10 mouse cellular contexts compared by ENCODE assay signal in the genomic region with DNA sequence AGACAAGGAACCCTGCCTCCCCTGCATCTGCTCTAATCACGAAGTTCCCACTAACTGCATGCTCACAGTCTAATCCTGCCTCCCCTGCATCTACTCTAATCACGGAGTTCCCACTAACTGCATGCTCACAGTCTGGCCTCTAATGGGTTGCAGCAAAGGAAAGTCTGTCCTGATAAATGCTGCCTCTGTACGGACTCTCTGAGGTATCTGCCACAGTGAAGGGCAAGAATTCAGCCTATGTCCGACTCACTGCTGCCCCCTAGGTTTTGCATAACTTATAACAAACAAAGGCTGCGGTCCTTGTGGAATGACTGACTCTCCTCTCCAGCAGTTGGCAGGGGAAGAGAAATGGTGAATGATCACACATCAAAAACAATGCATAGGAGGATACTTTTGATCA. TPM values are rescaled to one million over a fixed set of nuclear protein-coding genes. Genes with fewer than 3 reads are reported as not detected.
DNase-seq lines count a peak whose midpoint lies in the region; ATAC-seq and TF ChIP-seq lines count a peak whose summit lies in the region.
"Had no signal": no experiment of that assay in that cellular context is flagged by ENCODE, and none has a peak within 500 bp of the region (broad histone marks: within the 10 kb centered on the region; RNA-seq: fewer than 3 reads in every experiment).

No protein-coding gene starts in this region.

- H3K4me3 ChIP-seq in lung, postnatal 0 days (ENCODE audit: low read depth, low read length), result no peak overlapping the region
- H3K4me3 ChIP-seq in heart, postnatal 0 days (ENCODE audit: low read depth, low read length), result no peak overlapping the region
- H3K4me3 ChIP-seq: stomach, embryonic 15.5 days had no signal

- no peaks in the 10 kb centered on the region for H3K27me3 ChIP-seq in lung, postnatal 0 days (replicated peaks; ENCODE audit: insufficient read depth, low read length)
- H3K27me3 ChIP-seq in heart, postnatal 0 days (ENCODE audit: control insufficient read depth, insufficient read depth, low read length), result no peaks in the 10 kb centered on the region
- H3K27me3 ChIP-seq: stomach, embryonic 15.5 days had no signal

- no peak overlapping the region for H3K27ac ChIP-seq in lung, postnatal 0 days (ENCODE audit: low read length)
- no peak overlapping the region for H3K27ac ChIP-seq in heart, postnatal 0 days (ENCODE audit: low read depth)
- H3K27ac ChIP-seq: stomach, embryonic 15.5 days had no signal

- no peak for DNase-seq in cerebellum, adult 11 months
- DNase-seq in lung, postnatal 0 days (ENCODE audit: low spot score), result peak; percentile 67
- no peak for DNase-seq in lung, postnatal 25 days (ENCODE audit: low spot score)
- peak; percentile 29 for DNase-seq in c-Kit-positive CD71-positive TER-119-negative erythroid progenitor cells, embryonic 14.5 days (ENCODE audit: low read depth)
- peak; percentile 71 for DNase-seq in heart, postnatal 0 days (ENCODE audit: low spot score)
- DNase-seq in lung, postnatal 36 days, result peak; percentile 40
- DNase-seq in T-cell, adult 2 months (ENCODE audit: low spot score), result no peak

- H3K4me1 ChIP-seq in lung, postnatal 0 days (ENCODE audit: insufficient read depth, low read depth, low read length), result no peaks in the 10 kb centered on the region
- peaks cover 4% of the 10 kb centered on the region; the same call in 1 of the 2 replicates for H3K4me1 ChIP-seq in heart, postnatal 0 days (ENCODE audit: control insufficient read depth, insufficient read depth)
- H3K4me1 ChIP-seq: stomach, embryonic 15.5 days had no signal

- H3K9ac ChIP-seq in lung, postnatal 0 days (replicated peaks; ENCODE audit: low read depth), result no peak overlapping the region
- H3K9ac ChIP-seq in heart, postnatal 0 days (replicated peaks; ENCODE audit: low read depth, low read length), result no peak overlapping the region
- H3K9ac ChIP-seq: stomach, embryonic 15.5 days had no signal

- H3K4me2 ChIP-seq in lung, postnatal 0 days (replicated peaks; ENCODE audit: low read depth, low read length), result no peak overlapping the region
- H3K4me2 ChIP-seq in heart, postnatal 0 days (ENCODE audit: low read depth, low read length), result no peak overlapping the region
- H3K4me2 ChIP-seq: stomach, embryonic 15.5 days had no signal

- 0 out of 2 replicates have a peak, but pooled peaks have one; percentile 36 for ATAC-seq in cerebellum, adult (ENCODE audit: insufficient number of reproducible peaks, low FRiP score, low TSS enrichment)
- no peak for ATAC-seq in lung, postnatal 0 days
- peak; percentile 80 for ATAC-seq in heart, postnatal 0 days (ENCODE audit: insufficient read depth, low read depth)

- H3K9me3 ChIP-seq in lung, postnatal 0 days (ENCODE audit: low read length), result no peaks in the 10 kb centered on the region
- H3K9me3 ChIP-seq in heart, postnatal 0 days (replicated peaks; ENCODE audit: control insufficient read depth, low read length), result no peaks in the 10 kb centered on the region
- H3K9me3 ChIP-seq: G1E; stomach, embryonic 15.5 days had no signal

- peak; percentile 71 for TF ChIP-seq CTCF in lung, postnatal 0 days (IDR thresholded peaks at IDR 0.05)
- peak; percentile 71 for TF ChIP-seq CTCF in heart, postnatal 0 days (IDR thresholded peaks at IDR 0.05; ENCODE audit: low read depth)

- peaks cover 22% of the 10 kb centered on the region for H3K36me3 ChIP-seq in lung, postnatal 0 days (ENCODE audit: insufficient read depth, low read length)
- peaks cover 64% of the 10 kb centered on the region for H3K36me3 ChIP-seq in heart, postnatal 0 days (replicated peaks; ENCODE audit: control insufficient read depth, insufficient read depth, low read length)

- TF ChIP-seq EP300 in lung, postnatal 0 days (IDR thresholded peaks at IDR 0.05), result no peak
- TF ChIP-seq EP300 in heart, postnatal 0 days (IDR thresholded peaks at IDR 0.05; ENCODE audit: low read depth), result no peak

- WGBS in lung, postnatal 0 days, result 33% methylated on average over 5 of the region's 5 CpGs
- WGBS in heart, postnatal 0 days, result 17% methylated on average over 5 of the region's 5 CpGs

RNA-seq across cellular contexts. Expression of gene Pfkm, which starts 37.1 kb away (rescaled TPM):
- polyA plus RNA-seq in lung, postnatal 0 days (2015; fragmentation: Nextera tagmentation; extraction: Ambion mirVana), result 12.8 and 15.5 TPM in 2 replicates
- 216 and 219 TPM in 2 replicates for total RNA-seq in heart, postnatal 0 days (2014; rRNA removed; ENCODE audit: low replicate concordance)
- polyA plus RNA-seq in heart, postnatal 0 days (2015; fragmentation: Nextera tagmentation; extraction: Ambion mirVana), result 205 and 213 TPM in 2 replicates

RNA-seq across cellular contexts. Expression of gene Senp1, which starts 38.3 kb away (rescaled TPM):
- 9.2 and 10.2 TPM in 2 replicates for polyA plus RNA-seq in lung, postnatal 0 days (2015; fragmentation: Nextera tagmentation; extraction: Ambion mirVana)
- total RNA-seq in heart, postnatal 0 days (2014; rRNA removed; ENCODE audit: low replicate concordance), result 13.3 and 16.7 TPM in 2 replicates
- 8.0 and 10.1 TPM in 2 replicates for polyA plus RNA-seq in heart, postnatal 0 days (2015; fragmentation: Nextera tagmentation; extraction: Ambion mirVana)

RNA-seq across cellular contexts. Expression of gene Col2a1, which starts 50.8 kb away (rescaled TPM):
- 0.18 TPM in 1 of 2 replicates, not detected in the other for polyA plus RNA-seq in lung, postnatal 0 days (2015; fragmentation: Nextera tagmentation; extraction: Ambion mirVana)
- total RNA-seq in heart, postnatal 0 days (2014; rRNA removed; ENCODE audit: low replicate concordance), result 0.38 and 0.66 TPM in 2 replicates
- 0.18 and 0.22 TPM in 2 replicates for polyA plus RNA-seq in heart, postnatal 0 days (2015; fragmentation: Nextera tagmentation; extraction: Ambion mirVana)
- polyA plus RNA-seq: G1E had no signal

Comparison
In these comparisons a context has a peak if more than half of its experiments do, and no peak if none do; other contexts are left out.
1. DNase-seq: peak in lung, postnatal 0 days (single experiment), c-Kit-positive CD71-positive TER-119-negative erythroid progenitor cells, embryonic 14.5 days (single experiment), heart, postnatal 0 days (single experiment) and lung, postnatal 36 days (single experiment); none in cerebellum, adult 11 months (single experiment), lung, postnatal 25 days (single experiment) and T-cell, adult 2 months (single experiment).
2. RNA of gene Pfkm, which starts 37.1 kb away (polyA plus RNA-seq): 205 to 213 TPM in heart, postnatal 0 days; 12.8 to 15.5 TPM in lung, postnatal 0 days; every median in the first group is over 10 times any median in the second.